Mouse (Mus musculus) myocyte (in vitro differentiated cells): ENCODE data around the gene Gm10382. TPM values are rescaled to one million over a fixed set of nuclear protein-coding genes. Genes with fewer than 3 reads are reported as not detected.

Source experiments
- H3K27me3 ChIP-seq: one replicate; pipeline ENCODE4 v1.6.1; 2011; ENCODE audit not compliant: control insufficient read depth, insufficient read depth, insufficient read length
- H3K36me3 ChIP-seq: one replicate; pipeline ENCODE4 v1.6.1; 2011; ENCODE audit not compliant: control insufficient read depth, insufficient read depth
- H3K4me2 ChIP-seq: one replicate; pipeline ENCODE4 v1.6.1; 2011; ENCODE audit warnings: low read depth, control low read depth
- H3K4me3 ChIP-seq: one replicate; pipeline ENCODE4 v1.5.1; 2011; ENCODE audit warnings: mild to moderate bottlenecking, control low read depth, moderate library complexity
- H3K79me2 ChIP-seq: one replicate; pipeline ENCODE4 v1.6.1; 2011; ENCODE audit not compliant: control insufficient read depth, insufficient read depth
- H3ac ChIP-seq: one replicate; pipeline ENCODE4 v1.6.1; 2011; ENCODE audit not compliant: control insufficient read depth, insufficient read length
- CEBPB ChIP-seq: IDR thresholded peaks from 2 replicates; pipeline ENCODE4 v1.6.1; 2011; ENCODE audit warnings: mild to moderate bottlenecking, moderate library complexity; ENCODE audit not compliant: poor library complexity, insufficient read depth, severe bottlenecking
- E2F4 ChIP-seq: IDR thresholded peaks from one replicate; pipeline ENCODE4 v1.6.1; 2011; ENCODE audit warnings: mild to moderate bottlenecking, control low read depth, moderate library complexity; ENCODE audit not compliant: insufficient read depth
- MAX ChIP-seq: IDR thresholded peaks from one replicate; pipeline ENCODE4 v1.6.1; 2011; ENCODE audit warnings: low read depth, mild to moderate bottlenecking, control low read depth
- MYOD1 ChIP-seq, 3 experiments: IDR thresholded peaks; one replicate each; pipeline ENCODE4 v1.6.1; 2011; ENCODE audit warnings: control low read depth in 2 of 3, low read depth in 2 of 3, mild to moderate bottlenecking in 2 of 3, moderate library complexity in 1 of 3; ENCODE audit not compliant: insufficient read length in 2 of 3, control insufficient read depth in 1 of 3
- MYOG ChIP-seq, 3 experiments: IDR thresholded peaks; one replicate each; pipeline ENCODE4 v1.6.1; 2011; ENCODE audit warnings: control low read depth in 2 of 3, low read depth in 2 of 3, mild to moderate bottlenecking in 2 of 3; ENCODE audit not compliant: insufficient read length in 2 of 3, control insufficient read depth in 1 of 3, insufficient read depth in 1 of 3
- POLR2A ChIP-seq: IDR thresholded peaks from one replicate; pipeline ENCODE4 v1.6.1; 2011; ENCODE audit warnings: low read depth, mild to moderate bottlenecking, control low read depth, moderate library complexity; ENCODE audit not compliant: insufficient read length
- POLR2AphosphoS2 ChIP-seq: IDR thresholded peaks from one replicate; pipeline ENCODE4 v1.6.1; 2011; ENCODE audit warnings: low read depth, control low read depth; ENCODE audit not compliant: insufficient read length
- REST ChIP-seq: IDR thresholded peaks from one replicate; pipeline ENCODE4 v1.6.1; 2011; ENCODE audit warnings: mild to moderate bottlenecking, control low read depth, moderate library complexity; ENCODE audit not compliant: insufficient read depth, insufficient read length
- SRF ChIP-seq: IDR thresholded peaks from one replicate; pipeline ENCODE4 v1.6.1; 2011; ENCODE audit warnings: low read depth; ENCODE audit not compliant: control insufficient read depth, insufficient read length
- TCF12 ChIP-seq: IDR thresholded peaks from one replicate; pipeline ENCODE4 v1.6.1; 2011; ENCODE audit warnings: mild to moderate bottlenecking, control low read depth; ENCODE audit not compliant: poor library complexity, insufficient read depth, severe bottlenecking
- TCF3 ChIP-seq: IDR thresholded peaks from one replicate; pipeline ENCODE4 v1.6.1; 2011; ENCODE audit warnings: low read depth, control low read depth; ENCODE audit not compliant: insufficient read length
- USF1 ChIP-seq: IDR thresholded peaks from one replicate; pipeline ENCODE4 v1.6.1; 2011; ENCODE audit warnings: low read depth, mild to moderate bottlenecking, control low read depth, moderate library complexity
- polyA plus RNA-seq: library from polyadenylated mRNA; unstranded; fragments of >200 nt; fragmentation: generic; extraction: Trizol; gene quantifications from one replicate; pipeline ENCODE4 v1.2.1, GENCODE M21; 2012; ENCODE audit warnings: missing spikeins

Gene Gm10382
- polyA plus RNA-seq, 1 experiment, result 1.9 TPM

DNA sequence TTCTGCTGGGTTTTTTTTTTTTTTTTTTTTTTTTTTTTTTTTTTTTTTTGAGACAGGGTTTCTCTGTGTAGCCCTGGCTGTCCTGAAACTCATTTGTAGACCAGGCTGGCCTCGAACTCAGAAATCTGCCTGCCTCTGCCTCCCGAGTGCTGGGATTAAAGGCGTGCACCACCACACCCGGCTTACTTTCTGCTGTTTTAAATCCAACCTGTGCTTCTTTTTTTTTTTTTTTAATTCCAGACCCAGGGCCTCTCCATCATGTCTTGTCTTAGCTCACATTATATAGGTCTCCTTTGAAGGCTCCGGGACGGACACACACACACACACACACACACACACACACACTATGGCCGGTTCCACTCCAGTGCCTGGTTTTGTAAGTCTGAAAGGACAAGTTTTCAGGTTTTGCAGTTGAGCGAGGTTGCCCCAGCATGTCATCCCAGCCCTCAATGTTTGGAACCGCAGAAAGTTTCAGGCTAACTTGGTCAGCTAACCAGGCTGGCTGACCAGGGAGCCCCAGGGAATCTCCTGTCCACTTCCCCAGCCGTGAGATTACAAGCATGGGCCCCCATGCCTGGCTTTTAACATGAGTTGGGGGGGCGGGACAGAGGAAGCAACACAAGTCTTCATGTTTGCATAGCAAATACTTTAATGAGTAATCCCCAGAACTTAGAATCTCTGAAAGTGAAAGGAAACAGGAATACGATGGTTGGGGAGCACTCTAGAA lies 31.4 kb upstream of the Gm10382 start:
- TF ChIP-seq MYOD1 (IDR thresholded peaks at IDR 0.05; ENCODE audit: control insufficient read depth in 1 of 3, insufficient read length in 2 of 3, low read depth in 2 of 3) (no peak), MAX (no peak), E2F4 (no peak), MYOG (IDR thresholded peaks at IDR 0.05; ENCODE audit: control insufficient read depth in 1 of 3, insufficient read depth in 1 of 3, insufficient read length in 2 of 3, low read depth in 2 of 3) (no peak), CEBPB (no peak), TCF3 (no peak), TCF12 (no peak), USF1 (no peak), POLR2A (no peak), REST (no peak), POLR2AphosphoS2 (no peak), SRF (no peak)
- Histone ChIP-seq H3ac (no peak overlapping the region), H3K27me3 (no peaks in the 10 kb centered on the region), H3K36me3 (no peaks in the 10 kb centered on the region), H3K4me3 (no peak overlapping the region), H3K79me2 (no peaks in the 10 kb centered on the region), H3K4me2 (no peak overlapping the region)

DNA sequence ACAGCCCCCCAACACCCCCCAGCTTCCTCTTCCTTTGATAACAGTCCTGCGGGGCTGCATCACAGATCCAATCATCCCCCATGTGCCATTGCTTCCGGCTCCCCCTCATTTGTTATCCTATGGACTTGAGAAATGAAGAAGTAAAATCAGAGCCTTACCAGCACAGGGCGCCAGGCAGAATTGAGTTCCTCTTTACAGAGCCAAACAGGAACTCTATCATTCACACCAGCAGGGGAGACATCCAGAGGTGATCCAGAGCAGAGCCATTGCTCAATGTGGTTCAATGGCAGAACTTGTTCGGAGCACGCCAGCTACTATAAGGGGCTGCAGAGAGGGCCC lies 30.9 kb upstream of the Gm10382 start:
- Histone ChIP-seq H3ac (no peak overlapping the region), H3K79me2 (no peaks in the 10 kb centered on the region), H3K4me2 (no peak overlapping the region), H3K36me3 (no peaks in the 10 kb centered on the region), H3K4me3 (no peak overlapping the region), H3K27me3 (no peaks in the 10 kb centered on the region)
- TF ChIP-seq CEBPB (no peak), TCF12 (no peak), POLR2AphosphoS2 (no peak), SRF (no peak), TCF3 (no peak)

GRCm38 (mm10) chr5:125360566-125360965 lies 28.6 kb upstream of the Gm10382 start:
- H3ac ChIP-seq, result no peak overlapping the region

DNA sequence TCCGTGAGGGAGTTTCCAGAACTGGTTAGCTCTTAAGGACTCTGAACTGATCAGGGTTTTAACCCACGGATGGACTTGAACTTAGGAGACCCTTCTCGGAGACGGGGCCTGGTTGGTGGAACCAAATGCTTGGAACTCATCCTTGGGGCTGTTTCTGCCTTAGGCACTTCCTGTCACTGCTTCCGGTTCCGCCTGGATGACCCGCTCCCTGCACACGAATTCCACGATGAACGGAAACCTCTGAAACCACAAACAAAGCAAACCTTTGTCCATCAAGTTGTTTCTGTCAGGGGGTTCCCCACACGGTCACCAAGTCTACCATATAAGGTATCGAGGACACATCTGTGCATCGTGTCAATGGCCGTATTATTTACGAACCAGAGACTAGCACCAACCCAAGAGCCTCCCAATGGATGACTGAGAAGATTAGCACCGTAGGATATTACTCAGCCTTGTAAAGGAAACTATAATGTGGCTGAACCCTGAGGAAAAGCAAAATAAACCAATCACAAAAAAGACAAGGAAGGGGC lies 28.1 kb upstream of the Gm10382 start:
- H3K27me3 ChIP-seq, result no peaks in the 10 kb centered on the region
- H3K4me2 ChIP-seq, result no peak overlapping the region
- H3K4me3 ChIP-seq, result no peak overlapping the region
- no peak overlapping the region for H3ac ChIP-seq
- H3K79me2 ChIP-seq, result no peaks in the 10 kb centered on the region
- H3K36me3 ChIP-seq, result no peaks in the 10 kb centered on the region
- TF ChIP-seq POLR2AphosphoS2, result no peak
- TF ChIP-seq E2F4, result no peak
- no peak for TF ChIP-seq USF1
- TF ChIP-seq TCF12, result no peak
- no peak for TF ChIP-seq SRF
- no peak for TF ChIP-seq TCF3
- TF ChIP-seq MYOD1 (IDR thresholded peaks at IDR 0.05; ENCODE audit: control insufficient read depth in 1 of 3, insufficient read length in 2 of 3, low read depth in 2 of 3), result no peak
- TF ChIP-seq POLR2A, result no peak

More at GRCm38 (mm10) chr5:125360566-125360965, 28.6 kb upstream of the Gm10382 start:
- H3K4me3 ChIP-seq, result no peak overlapping the region
- H3K79me2 ChIP-seq, result no peaks in the 10 kb centered on the region
- H3K27me3 ChIP-seq, result no peaks in the 10 kb centered on the region
- TF ChIP-seq USF1 (no peak), POLR2A (no peak), MYOG (IDR thresholded peaks at IDR 0.05; ENCODE audit: control insufficient read depth in 1 of 3, insufficient read depth in 1 of 3, insufficient read length in 2 of 3, low read depth in 2 of 3) (no peak), E2F4 (no peak), MAX (no peak), POLR2AphosphoS2 (no peak), REST (no peak), MYOD1 (IDR thresholded peaks at IDR 0.05; ENCODE audit: control insufficient read depth in 1 of 3, insufficient read length in 2 of 3, low read depth in 2 of 3) (no peak), CEBPB (no peak), TCF12 (no peak), TCF3 (no peak), SRF (no peak)
- no peaks in the 10 kb centered on the region for H3K36me3 ChIP-seq
- no peak overlapping the region for H3K4me2 ChIP-seq

DNA sequence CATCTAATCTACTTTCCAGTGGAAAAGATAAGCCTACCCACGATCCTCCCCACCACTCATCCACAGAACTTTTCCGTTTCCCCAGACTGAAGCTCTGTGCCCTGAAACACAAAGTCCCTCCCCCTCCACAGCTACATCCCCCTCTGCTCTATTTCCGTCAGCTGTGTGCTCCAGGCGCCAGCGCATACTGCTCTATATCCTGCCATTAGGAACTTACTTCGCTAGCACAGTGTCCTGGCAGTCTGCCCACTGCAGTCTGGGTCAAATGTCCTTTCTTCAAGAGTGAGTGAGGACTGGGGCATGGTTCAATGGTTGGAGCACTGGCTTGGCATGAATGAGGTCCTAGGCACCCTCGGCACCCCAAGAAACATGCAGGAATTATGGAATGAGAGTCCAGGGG lies 25.2 kb upstream of the Gm10382 start:
- Histone ChIP-seq H3K27me3 (no peaks in the 10 kb centered on the region), H3K4me2 (no peak overlapping the region), H3K79me2 (no peaks in the 10 kb centered on the region), H3ac (no peak overlapping the region), H3K36me3 (no peaks in the 10 kb centered on the region), H3K4me3 (no peak overlapping the region)
- TF ChIP-seq MYOD1 (IDR thresholded peaks at IDR 0.05; ENCODE audit: control insufficient read depth in 1 of 3, insufficient read length in 2 of 3, low read depth in 2 of 3) (no peak), POLR2AphosphoS2 (no peak), SRF (no peak)
